Mouse (Mus musculus) gonadal fat pad, adult 2 months (tissue): ENCODE measurements around the gene Psmb5. TPM values are rescaled to one million over a fixed set of nuclear protein-coding genes. Genes with fewer than 3 reads are reported as not detected.
A peak's percentile ranks its signal among the peaks of the same experiment; 100 is the strongest.

Experiments used
- DNase-seq: peaks from one replicate; pipeline ENCODE4 v3.0.0-alpha.2; 2012; ENCODE audit warnings: low read depth
- polyA plus RNA-seq: library from polyadenylated mRNA; depleted of rRNA; stranded (reverse); fragments of >200 nt; gene quantifications from 2 replicates; pipeline ENCODE4 v1.2.3, GENCODE M21; 2012; rRNA removed

Gene Psmb5
- 214 and 260 TPM in 2 replicates for polyA plus RNA-seq

DNA sequence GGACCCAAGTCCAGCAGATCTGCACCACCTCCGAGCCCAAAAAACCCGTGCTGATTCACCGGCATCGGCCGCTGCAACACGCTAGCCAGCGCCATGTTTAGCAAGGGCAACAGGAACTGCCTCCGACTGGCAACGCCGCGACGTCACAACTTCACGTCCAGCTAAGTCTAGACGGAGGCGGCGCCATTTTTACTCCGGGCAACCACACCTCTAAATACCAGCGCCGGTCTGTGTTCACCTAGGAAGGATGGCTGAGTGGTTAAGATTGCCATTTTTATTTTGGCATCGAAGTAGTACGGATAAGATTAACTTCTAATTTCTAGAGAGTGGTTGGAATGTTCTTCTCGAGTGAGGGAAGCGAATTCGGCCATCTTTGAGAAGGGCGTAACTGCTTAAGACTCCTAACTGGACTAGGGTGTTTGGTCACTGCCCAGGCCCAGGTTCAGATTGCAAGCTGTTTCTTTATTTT is at the start of gene Psmb5:
Gene Psmb5 (minus strand): TSS at position 126 of the 469 bp plus-strand sequence.
- peak; percentile 51 for DNase-seq

GRCm38 (mm10) chr14:54664477-54665222 is 46.8 kb upstream of the Psmb5 start:
- DNase-seq: no peak

DNA sequence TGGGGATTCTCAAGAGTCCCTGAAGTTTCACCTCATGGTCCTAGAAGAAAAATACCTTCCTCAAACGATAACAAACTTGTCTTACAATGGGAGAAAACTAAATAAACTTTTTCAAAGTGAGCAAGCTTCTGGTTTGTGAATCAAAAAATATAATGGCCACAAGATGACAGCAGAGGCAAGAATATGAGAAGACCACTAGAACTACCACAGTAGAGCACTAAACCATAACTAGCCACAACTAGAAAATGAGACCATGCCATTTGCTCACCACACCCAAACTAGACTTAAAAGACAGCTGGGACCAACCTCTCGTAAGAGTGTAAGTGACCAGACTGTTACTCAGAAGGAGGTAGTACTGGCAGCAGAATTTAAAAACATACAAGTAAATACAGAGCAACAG is 42.2 kb upstream of the Psmb5 start:
- DNase-seq: no peak

- DNase-seq: no peak
These were observed 35.7 kb upstream of the Psmb5 start for GRCm38 (mm10) chr14:54653496-54653895.

GRCm38 (mm10) chr14:54652787-54653186 is 35.0 kb upstream of the Psmb5 start:
- DNase-seq: no peak

DNA sequence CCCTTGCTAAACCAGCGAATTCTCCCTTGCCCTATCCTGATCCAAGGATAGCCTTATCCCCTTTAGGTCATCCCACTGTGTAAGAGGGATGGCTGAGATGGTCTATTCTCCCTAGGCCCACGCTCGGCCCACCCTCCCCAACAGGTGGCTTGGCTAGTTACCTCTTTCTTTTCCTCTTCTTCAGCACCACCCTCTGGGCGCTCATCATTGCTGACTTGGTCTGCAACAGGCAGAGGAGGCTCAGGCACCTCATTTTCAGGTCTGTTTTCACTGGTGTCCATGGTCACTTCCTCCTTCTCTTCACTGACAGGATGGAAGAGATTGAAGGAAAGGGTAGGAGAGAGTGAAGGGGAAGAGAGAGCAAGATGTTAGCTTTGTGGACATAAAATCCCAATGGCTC is 33.7 kb upstream of the Psmb5 start:
- no peak for DNase-seq

DNA sequence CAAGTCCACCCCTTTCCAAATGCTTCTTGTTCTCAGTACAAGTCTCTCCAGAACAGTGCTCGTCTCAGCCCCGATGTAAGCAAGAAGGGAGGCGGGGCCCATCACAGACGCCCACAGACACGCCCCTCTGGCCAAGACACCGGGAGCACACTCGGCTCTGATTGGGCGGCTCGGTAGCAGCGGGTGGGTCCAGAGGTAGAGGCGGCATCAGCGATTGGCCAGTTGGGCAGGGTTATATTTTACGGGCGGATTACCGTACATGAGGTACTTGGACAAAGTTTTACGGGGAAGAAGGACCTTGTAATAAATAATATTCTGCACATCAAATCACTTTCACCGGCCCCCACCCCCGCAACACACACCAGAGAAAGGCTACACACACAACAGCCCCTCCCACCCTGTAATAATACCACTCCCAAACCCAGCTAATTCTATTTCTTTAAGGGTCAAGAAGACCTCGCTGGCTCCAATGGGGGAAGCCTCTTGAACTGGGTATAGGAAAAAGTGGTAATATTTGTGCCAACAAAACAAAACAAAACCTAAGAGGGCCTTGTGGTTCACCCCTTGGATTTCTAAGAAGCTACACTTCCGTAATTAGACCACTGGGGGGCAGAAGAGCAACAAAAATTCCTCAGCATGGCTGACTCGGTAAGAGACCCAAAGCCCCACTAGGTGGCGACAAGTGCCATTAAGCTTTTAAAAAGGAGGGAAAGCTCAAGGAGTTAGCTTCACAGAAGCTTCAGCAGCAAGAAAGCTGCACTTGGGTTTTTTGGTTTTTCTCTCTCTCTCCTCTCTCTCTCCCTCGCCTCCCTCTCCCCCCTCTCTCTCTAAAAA is 33.0 kb upstream of the Psmb5 start:
- no peak for DNase-seq

DNA sequence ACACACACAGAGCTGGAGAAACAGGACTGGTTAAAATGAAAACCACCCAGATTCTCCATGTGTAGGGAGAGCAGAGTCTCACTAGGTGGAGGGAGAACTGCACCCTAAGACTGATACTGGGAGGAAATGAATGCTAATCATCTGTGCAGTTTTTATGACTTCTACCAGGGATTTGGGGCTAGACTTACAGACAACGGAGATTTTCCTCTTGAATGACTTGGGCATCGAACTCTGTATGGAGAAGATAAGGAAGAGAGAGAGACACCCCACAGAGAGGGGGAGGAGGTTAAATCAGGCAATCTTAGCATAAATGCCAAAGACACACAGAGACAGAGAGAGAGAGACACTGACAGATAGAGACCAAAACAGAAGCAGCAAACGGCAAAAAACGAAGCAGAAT is 30.1 kb upstream of the Psmb5 start:
- DNase-seq: no peak

DNA sequence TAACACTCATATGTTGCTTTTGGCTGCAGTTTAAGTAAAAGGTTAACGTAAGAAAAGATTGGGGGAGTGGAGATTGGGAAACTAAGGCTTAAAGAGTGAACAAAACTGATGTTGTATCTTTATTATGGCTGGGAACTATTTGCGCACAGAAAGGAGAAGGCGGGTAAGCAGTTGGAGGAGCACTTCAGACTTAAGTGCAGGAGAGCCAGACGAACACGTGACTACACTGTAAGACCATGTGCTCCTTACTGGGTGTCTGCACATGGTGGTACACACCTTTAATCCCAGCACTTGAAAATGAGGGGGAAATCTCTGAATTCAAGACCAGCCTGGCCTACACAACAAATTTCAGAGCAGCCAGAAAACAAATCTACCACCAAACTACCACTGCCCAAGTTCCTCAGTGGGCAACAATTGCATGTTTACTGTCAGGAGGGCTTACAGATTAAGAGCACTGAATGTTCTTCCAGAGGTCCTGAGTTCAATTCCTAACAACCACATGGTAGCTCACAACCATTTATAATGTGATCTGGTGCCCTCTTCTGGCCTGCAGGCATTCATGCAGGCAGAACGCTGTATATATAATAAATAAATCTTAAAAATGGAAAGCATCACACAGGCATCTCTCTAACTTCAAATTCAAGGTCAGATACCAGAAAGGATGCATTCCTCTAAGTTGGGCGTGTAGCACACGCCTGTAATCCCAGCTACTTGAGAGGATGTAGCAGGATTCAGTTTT is 29.2 kb upstream of the Psmb5 start:
- no peak for DNase-seq

DNA sequence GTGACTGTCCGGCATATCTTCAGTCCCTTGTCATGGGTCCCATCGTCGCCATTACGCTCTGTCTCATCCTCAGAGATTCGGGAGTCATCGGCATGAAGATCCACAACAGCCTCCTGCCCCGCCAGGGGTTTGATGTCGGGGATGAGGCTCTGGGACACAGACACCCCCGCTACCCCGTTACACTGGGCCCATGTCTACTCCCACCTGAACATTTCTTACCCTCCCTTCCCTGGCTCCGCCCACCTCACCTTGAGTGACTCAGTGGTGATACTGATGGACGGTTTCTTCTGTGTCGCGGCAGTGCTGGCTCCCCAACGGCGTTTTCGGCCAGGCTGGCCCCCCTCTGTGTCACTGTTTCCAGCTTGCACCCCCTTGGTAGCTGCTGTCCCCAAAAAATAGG is 28.6 kb upstream of the Psmb5 start:
- no peak for DNase-seq

GRCm38 (mm10) chr14:54644294-54644693 is 26.5 kb upstream of the Psmb5 start:
- DNase-seq: no peak

GRCm38 (mm10) chr14:54643011-54643410 is 25.2 kb upstream of the Psmb5 start:
- DNase-seq: no peak

GRCm38 (mm10) chr14:54642224-54642944 is 24.6 kb upstream of the Psmb5 start:
- DNase-seq: no peak

DNA sequence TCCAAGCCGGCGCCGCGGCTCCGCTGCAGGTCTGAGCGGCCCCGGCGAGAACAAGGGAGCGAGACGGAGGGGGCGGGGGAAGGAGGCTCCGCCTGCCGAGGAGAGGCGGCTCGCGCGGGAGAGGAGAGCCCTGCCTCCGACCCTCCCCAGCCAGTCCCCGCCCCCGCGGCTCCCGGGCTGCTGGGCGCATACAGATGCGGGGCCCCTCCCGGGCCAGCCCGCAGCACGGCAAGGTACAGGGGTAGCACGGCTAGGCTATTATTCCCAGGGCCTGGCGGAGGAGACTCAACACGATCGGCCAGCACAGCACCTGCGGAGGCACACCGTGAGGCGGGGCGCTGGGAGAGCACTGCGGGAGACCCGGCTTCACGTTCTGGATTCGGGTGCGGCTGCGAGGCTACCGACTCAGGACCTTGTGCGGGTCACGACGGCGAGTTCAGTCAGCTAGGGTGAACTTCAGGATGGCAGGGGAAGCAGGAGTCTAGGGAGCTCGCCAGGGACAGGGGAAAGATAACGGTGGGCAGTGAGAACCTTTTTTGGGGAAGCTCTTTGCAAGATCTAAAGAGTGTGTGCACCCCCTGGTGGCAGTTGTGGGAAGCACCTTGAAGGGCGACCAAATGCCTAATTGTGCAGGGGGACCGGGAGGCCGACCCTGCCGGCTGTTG is 23.6 kb upstream of the Psmb5 start, which contains the start of gene Cdh24:
Gene Cdh24 (minus strand): TSS at position 60 of the 665 bp plus-strand sequence.
- no peak for DNase-seq

DNA sequence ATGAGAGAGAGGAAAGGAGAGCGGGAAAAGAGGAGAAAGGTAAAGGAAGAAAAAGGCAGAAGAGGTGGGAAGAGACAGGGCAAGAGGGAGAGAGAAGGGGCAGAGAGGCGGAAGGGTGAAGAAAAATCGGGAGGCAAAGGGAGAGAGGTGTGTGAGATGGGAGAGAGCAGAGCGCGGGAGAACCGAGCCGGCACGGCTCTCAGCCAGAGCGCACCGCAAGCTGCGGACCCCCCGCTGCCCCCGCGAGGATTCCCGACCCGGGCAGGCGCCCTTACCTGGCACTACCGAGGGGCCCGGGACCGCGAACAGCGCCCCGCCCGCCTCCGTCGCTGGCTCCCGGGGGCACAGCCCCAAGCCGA is 23.1 kb upstream of the Psmb5 start, which contains the start of gene Gm17606:
Gene Gm17606 (plus strand): TSS at position 7 of the 359 bp plus-strand sequence.
- no peak for DNase-seq

- DNase-seq: no peak
These were observed 22.3 kb upstream of the Psmb5 start for GRCm38 (mm10) chr14:54640121-54640520.

DNA sequence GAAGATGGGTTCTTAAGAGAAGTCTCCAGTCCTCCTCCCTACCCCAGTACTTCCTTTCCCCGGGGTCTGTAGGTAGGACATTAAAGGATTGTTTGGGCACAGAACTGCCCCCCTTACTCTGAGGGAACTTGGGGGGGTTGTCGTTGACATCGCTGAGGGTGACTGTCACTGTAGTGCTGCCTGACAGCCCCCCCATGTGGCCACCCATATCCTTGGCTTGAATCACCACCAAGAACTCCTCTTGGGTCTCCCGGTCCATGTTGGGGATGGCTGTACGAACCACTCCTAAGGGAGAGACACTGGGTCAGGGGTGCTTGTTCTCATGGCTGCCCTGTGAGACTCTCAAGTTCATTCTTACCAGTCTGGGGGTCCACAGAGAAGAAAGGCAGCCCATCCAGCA is 20.4 kb upstream of the Psmb5 start:
- no peak for DNase-seq

DNA sequence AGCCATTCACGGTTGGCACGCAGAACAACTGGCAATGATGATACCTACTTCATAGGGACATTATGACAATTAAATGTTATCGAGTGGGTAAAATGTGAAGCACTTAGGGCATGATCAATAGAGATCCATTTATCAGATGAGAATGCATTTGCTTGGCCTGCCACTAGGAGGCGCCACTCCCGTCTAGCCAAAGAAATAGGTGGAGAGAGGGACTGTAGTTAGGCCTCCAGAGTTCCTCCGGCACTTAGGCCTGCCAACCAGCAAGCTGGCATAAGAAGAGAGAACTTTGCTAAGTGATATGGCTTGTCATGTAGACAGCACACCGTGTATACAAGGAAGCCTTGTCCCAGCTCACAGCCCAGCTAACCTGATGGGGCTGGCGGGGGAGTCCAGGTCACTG is 19.1 kb upstream of the Psmb5 start:
- DNase-seq: no peak

DNA sequence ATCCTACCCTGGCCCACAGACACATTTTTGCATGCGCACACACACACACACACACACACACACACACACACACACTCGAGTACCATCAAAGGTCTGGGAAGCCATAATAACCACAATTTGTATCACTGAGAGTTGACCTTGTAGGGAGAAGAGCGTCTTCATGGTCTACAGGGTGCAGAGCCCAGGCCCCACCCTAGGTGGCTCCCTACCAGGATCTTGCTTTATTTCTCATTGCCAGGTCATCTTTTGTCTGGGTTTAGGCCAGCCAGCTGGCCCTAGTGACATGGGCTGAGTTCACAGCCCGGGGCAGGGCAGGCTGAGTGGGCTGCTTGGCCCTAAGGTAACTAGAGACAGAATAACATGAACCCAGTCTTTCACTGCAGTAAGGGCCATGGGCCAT is 16.4 kb upstream of the Psmb5 start:
- no peak for DNase-seq

DNA sequence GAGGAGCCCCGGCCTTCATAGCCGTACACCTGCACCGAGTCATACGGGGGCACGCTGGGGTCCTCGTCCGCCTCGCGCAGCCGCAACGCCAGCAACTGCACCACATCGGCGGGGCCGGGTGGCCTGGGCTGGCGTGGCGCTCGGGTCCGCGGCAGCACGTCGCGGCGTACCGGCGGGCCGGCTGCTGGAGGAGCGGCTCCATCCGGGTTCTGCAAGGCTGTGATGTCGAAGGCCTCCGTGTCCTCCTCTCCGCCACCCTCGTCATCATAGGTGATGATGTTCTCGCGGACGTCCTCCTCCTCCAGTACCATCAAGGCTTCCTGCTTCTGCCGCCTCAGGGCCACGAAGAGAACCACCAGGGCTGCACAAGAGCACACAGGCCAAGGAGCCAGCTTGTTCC is 14.4 kb upstream of the Psmb5 start:
- DNase-seq: no peak

DNA sequence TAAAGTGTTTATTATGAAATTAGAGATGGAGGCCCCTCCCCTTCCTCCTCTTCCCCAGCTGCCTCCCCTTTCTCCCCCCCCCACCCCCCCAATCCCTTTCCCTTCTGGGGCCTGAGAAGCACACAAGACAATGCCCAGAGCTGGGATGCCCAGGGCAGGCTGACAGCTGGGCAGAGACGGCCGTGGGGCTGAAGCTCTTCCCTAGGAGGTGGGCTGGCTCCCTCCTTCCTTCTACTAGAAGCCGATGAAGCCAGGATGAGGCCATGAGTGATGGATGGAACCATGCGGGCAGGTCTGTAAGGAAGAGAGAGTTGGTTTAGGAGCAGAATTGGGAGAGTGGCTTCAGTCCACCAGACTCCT is 13.4 kb upstream of the Psmb5 start:
- DNase-seq: no peak
